Mouse (Mus musculus) stomach, postnatal 0 days (tissue): Measurements from ENCODE around the gene Gm8439.

Source experiments
- CTCF ChIP-seq: IDR thresholded peaks from 2 replicates; pipeline ENCODE4 v1.5.1; 2016; ENCODE audit warnings: antibody characterized with exemption, low read depth, mild to moderate bottlenecking, moderate library complexity
- EP300 ChIP-seq: optimal IDR thresholded peaks from 2 replicates; pipeline ENCODE3; 2016; ENCODE audit warnings: antibody characterized with exemption

DNA sequence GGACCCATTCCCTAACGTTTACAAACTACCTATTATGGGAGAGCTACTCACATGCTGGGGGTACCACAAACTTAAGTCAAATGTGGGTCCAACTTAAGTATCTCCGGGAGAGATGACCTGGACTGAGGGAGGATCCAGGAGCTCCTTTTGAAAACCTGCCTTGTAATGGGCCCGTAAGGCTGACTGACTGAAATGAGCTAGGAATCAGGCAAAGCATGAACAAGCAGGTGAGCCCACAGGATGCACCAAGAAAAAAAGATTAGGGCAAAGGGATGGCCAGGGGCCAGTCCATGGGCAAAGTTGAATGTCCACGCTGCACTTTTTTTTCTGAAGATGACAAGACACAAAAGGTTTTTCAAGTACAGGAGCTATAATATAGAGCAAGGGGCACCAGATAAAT, 19.5 kb upstream of the Gm8439 start:
- TF ChIP-seq CTCF (no peak), EP300 (no peak)
